In genomic region chr6:112809658-112810520, GRCm38 (mm10) we compare ENCODE assay signal across 8 mouse cellular contexts.
DNase-seq lines count a peak whose midpoint lies in the region; ATAC-seq and TF ChIP-seq lines count a peak whose summit lies in the region.

No protein-coding gene starts in this region.

- intact Hi-C loops in left cerebral cortex, postnatal 36 days (cut with DNase I): no loop called here
- intact Hi-C loops in gastrocnemius, adult 2 months (cut with DNase I): no loop called here

- H3K9me3 ChIP-seq in embryonic facial prominence, embryonic 13.5 days: no peaks in the 10 kb centered on the region
- no peaks in the 10 kb centered on the region for H3K9me3 ChIP-seq in neural tube, embryonic 15.5 days (replicated peaks)

- WGBS in embryonic facial prominence, embryonic 13.5 days: 45% methylated on average over 15 of the region's 15 CpGs
- WGBS in neural tube, embryonic 15.5 days: 13% methylated on average over 15 of the region's 15 CpGs

- TF ChIP-seq CTCF in gastrocnemius, adult 2 months (IDR thresholded peaks at IDR 0.05): no peak

- peaks cover 13% of the 10 kb centered on the region for H3K4me1 ChIP-seq in embryonic facial prominence, embryonic 13.5 days
- H3K4me1 ChIP-seq in neural tube, embryonic 15.5 days: peaks cover 47% of the 10 kb centered on the region

- peak; percentile 63 for DNase-seq in left cerebral cortex, adult 11 months (ENCODE audit: low spot score)
- no peak for DNase-seq in left cerebral cortex, postnatal 36 days (ENCODE audit: low spot score in 2 of 2)
- peak; percentile 48 to 65 for DNase-seq in layer of hippocampus, postnatal 10 days (ENCODE audit: low spot score in 2 of 2)
- DNase-seq in spleen, postnatal 36 days (ENCODE audit: low spot score in 2 of 2): no peak
- DNase-seq in gastrocnemius, adult 2 months: no peak
- no peak for DNase-seq in liver

- peak overlapping the region; percentile 22; the same call in 1 of the 2 replicates for H3K27ac ChIP-seq in embryonic facial prominence, embryonic 13.5 days
- H3K27ac ChIP-seq in neural tube, embryonic 15.5 days (replicated peaks): peak overlapping the region; percentile 79
- no peak overlapping the region for H3K27ac ChIP-seq in gastrocnemius, adult 2 months

- no peak for ATAC-seq in embryonic facial prominence, embryonic 13.5 days (ENCODE audit: insufficient number of reproducible peaks, insufficient read depth, low FRiP score, low TSS enrichment, low read depth)
- peak; percentile 71 for ATAC-seq in neural tube, embryonic 15.5 days (ENCODE audit: low FRiP score)

- no peak overlapping the region for H3K4me3 ChIP-seq in embryonic facial prominence, embryonic 13.5 days
- no peak overlapping the region for H3K4me3 ChIP-seq in neural tube, embryonic 15.5 days (replicated peaks)
- H3K4me3 ChIP-seq in gastrocnemius, adult 2 months: no peak overlapping the region

- no peaks in the 10 kb centered on the region for H3K36me3 ChIP-seq in embryonic facial prominence, embryonic 13.5 days
- H3K36me3 ChIP-seq in neural tube, embryonic 15.5 days: no peaks in the 10 kb centered on the region

- H3K27me3 ChIP-seq in embryonic facial prominence, embryonic 13.5 days: no peaks in the 10 kb centered on the region
- H3K27me3 ChIP-seq in neural tube, embryonic 15.5 days (replicated peaks): no peaks in the 10 kb centered on the region

- H3K9ac ChIP-seq in embryonic facial prominence, embryonic 13.5 days: no peak overlapping the region
- H3K9ac ChIP-seq in neural tube, embryonic 15.5 days (replicated peaks): no peak overlapping the region

- no peak overlapping the region for H3K4me2 ChIP-seq in embryonic facial prominence, embryonic 13.5 days
- peak overlapping the region; percentile 20; the same call in 1 of the 2 replicates for H3K4me2 ChIP-seq in neural tube, embryonic 15.5 days

Comparison
In these comparisons a context has a peak if more than half of its experiments do, and no peak if none do; other contexts are left out.
1. DNase-seq: peak in left cerebral cortex, adult 11 months (single experiment) and layer of hippocampus, postnatal 10 days (2 of 2); none in left cerebral cortex, postnatal 36 days (0 of 2), spleen, postnatal 36 days (0 of 2), gastrocnemius, adult 2 months (single experiment) and liver (single experiment).